Mouse (Mus musculus) cerebellum, adult (tissue): ENCODE data around the gene Stxbp5l.
"Not testable (repeated sequence)": the region's sequence is repeated elsewhere in the genome, so short reads cannot be mapped to it uniquely, and the experiment has no call there.

Experiments used
- ATAC-seq: cut with Nextera tagmentation; 2 replicates; pipeline ENCODE4 v1.9.2; 2017; ENCODE audit warnings: mild to moderate bottlenecking, moderate library complexity, mixed read lengths; ENCODE audit not compliant: insufficient number of reproducible peaks, low FRiP score, low TSS enrichment

The Stxbp5l gene

DNA sequence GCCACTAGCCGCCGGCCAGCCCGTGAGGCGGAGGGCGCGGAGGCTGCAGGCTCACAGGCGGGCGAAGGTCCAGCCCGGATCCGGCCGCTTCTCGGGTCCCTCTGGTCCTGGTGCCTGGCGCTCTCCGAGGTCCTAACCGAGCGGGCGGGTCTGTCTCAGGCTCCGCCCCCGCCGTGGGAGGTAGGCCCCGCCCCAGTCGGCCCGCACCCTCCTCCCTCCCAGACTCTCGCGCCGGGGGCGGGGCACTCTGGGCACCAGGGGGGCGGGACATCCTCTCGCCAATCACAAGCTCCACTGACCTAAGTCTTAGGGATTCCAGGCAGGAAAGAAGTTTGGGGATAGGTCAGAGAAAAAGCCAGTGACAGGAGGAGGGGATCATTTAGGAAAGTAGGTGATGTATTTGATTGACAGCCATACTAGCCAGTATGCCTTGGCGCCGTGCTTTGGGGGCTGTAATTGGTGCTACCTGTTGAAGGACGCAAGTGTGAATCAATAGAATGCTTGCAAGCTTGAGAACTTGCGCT is at the start of gene Stxbp5l:
Gene Stxbp5l (minus strand): TSS at position 142 of the 524 bp plus-strand sequence.
- ATAC-seq = peak; percentile 98

- ATAC-seq = peak; percentile 86
Observed at GRCm38 (mm10) chr16:37433418-37434204, 48.8 kb upstream of the Stxbp5l start.

DNA sequence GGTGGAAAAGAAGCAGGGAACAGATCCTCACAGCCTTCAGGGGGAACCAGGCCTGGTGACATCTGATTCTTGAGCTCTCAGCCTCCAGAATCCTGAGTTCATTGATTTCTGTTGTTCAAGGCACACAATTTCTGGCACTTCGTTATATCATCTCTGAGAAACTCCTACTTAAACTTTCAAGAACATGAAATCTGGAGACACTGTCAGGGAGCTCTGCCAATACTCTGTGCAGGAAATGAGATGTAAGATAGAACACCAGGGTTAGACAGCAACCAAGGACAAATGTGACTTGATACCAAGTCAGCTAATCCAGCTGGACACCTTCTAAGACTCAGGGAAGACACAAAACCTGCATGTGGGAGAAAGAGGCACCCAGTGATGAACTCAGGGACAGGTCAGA is 40.7 kb upstream of the Stxbp5l start:
- no peak for ATAC-seq

- peak; percentile 61; the same call in 1 of the 2 replicates for ATAC-seq
Observed at GRCm38 (mm10) chr16:37422874-37423273, 38.1 kb upstream of the Stxbp5l start.

- no peak for ATAC-seq
Observed at GRCm38 (mm10) chr16:37421851-37422250, 37.1 kb upstream of the Stxbp5l start.

DNA sequence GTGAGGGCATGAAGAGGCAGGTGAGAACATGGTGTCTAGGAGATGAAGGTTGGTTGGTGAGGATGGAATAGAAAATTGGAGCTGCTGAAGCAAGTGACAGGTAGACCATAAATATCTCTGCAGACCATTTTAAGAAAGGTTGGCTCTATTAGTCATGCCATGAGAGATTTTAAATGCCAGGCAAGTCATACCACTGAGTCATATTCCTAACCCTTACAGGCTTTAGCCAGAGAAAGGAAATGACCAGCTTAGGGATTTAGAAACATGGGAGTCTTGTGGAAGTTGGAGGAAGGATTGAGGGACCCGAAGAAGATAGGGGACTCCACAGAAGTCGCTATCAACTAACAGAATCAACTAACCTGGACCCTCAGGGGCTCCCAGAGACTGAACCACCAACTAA is 35.8 kb upstream of the Stxbp5l start:
- no peak for ATAC-seq

DNA sequence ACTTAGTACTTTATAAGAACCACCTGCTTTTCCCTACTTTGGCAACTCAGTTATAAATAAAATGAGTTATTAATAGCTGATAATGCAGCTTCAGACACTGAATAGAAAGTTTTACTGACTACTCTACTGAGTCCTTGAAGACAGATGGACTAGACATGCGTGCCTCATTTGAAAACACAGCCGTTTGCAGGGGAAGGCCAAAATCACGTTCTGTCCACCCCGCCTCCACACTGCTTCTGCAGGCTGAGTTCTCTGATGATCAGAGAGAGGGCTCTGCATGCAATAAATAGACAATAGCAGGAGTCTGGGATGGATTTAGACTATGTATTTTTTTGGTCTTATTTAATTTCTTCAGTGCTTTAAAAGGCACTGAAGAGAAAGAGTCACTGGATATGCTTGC is 20.8 kb upstream of the Stxbp5l start:
- no peak for ATAC-seq

DNA sequence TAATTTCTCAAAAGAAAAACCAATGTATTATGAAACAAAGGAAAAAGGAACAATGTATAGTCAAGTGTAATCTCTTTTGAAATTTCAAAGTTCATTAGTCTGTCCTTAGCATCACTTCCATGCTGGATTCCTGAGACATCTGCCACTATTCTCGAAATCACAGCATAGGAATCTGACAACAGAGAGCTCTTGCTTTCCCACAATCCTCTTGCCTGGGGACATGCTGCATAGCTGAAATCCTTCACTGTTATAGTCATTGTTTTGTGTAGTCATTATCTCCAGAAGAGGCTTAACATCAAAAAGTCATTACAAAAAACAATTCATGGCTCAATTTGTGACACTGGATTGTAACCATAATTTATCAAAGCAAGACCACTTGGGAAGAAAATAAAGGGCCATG is 20.2 kb upstream of the Stxbp5l start:
- no peak for ATAC-seq

GRCm38 (mm10) chr16:37389964-37390363 is 5.2 kb upstream of the Stxbp5l start:
- ATAC-seq = no peak

DNA sequence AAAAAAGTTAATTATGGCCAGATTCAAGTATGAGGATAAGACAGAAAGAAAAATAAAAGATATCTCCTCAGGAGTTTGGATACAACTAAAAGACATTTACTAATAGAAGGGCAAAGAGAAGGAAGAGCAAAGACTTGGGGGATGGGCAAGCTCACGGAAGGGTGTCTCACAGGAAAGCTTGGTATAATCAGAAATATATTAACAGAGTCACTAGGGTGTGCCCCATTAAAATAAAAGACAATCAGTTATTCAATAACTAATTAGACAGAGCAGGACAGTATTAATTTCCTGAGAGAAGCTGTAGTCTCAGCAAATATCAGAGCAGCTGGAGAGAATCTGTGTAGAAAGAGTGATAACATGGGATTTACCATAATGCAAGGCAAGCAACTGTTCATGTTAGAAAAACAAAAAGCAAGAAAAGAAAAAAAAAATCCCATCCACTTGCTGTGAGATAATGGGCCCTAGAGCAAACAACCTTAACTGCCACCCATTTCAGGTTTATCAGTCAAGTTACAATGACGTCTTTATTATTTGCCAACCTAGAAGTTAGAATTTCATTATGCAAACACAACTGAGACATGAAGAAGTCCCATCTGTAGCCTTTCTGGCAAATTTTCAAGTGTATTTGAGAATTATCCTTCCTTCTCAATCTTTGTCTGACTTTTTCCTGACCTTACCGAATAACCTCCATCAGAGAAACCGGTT is 4.6 kb upstream of the Stxbp5l start:
- ATAC-seq = no peak

- peak; percentile 71 for ATAC-seq
Observed at GRCm38 (mm10) chr16:37384369-37384768, 393 bp downstream of the Stxbp5l start.

DNA sequence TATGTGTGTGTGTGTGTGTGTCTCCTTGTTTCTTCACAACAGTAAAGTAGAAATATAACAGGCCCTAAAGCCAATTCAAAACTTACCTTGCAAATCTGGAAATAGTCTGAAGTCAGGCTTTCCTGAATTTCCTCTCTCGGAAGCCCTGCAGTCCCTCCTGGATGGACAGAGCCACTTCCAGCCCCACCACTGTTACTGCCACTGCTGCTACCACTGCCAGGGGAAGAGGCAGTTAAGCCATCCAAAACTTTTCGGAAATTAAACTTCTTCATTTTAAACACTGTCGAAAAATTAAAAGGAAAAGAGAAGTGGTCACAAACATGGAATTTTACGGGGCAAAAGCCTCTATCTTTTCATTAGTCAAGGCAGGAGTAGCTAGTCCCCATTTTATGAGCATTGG is 1.3 kb downstream of the Stxbp5l start:
- ATAC-seq = no peak

GRCm38 (mm10) chr16:37372716-37373115 is 12.0 kb downstream of the Stxbp5l start:
- no peak; the same call in 1 of the 2 replicates for ATAC-seq

GRCm38 (mm10) chr16:37367426-37367825 is 17.3 kb downstream of the Stxbp5l start:
- no peak for ATAC-seq

DNA sequence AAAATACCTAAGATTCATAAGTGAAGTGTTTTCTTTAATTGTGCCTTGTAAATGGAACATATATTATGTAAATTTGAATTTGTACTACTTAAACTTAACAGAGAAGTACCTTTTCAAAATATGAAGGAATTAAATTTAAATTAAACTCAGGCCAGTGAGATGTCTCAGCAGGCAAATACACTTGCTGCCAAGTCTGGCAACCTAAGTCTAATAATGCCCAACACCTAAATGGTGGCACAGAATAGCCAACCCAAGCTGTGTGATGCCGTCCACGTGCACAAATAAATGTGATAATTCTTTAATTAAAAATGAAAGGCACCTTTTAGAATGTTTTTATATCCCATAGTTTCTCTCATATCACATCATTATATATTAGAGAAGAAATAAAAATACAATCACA is 20.8 kb downstream of the Stxbp5l start:
- ATAC-seq = no peak

GRCm38 (mm10) chr16:37355621-37356020 is 29.1 kb downstream of the Stxbp5l start:
- peak; percentile 58; the same call in 1 of the 2 replicates for ATAC-seq

DNA sequence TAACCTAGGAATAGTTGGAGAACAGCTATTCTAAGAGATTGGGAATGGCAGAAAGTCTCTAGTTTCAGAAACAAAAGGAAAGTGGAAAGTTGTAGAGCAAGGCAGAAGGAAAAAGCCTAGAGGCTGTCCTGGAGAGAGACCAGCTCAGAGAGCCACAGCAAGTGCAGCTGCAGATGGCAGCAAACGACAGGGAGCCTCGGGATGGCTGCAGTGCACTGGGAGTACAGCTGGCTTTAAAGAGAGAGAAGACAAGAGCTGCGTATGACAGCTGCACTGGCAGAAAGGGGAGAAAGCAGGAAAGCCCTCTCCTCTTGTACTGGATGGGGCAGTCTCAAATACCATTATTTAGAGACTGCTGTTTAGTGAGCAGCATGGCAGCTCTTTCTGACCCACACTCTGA is 37.7 kb downstream of the Stxbp5l start:
- ATAC-seq = no peak

DNA sequence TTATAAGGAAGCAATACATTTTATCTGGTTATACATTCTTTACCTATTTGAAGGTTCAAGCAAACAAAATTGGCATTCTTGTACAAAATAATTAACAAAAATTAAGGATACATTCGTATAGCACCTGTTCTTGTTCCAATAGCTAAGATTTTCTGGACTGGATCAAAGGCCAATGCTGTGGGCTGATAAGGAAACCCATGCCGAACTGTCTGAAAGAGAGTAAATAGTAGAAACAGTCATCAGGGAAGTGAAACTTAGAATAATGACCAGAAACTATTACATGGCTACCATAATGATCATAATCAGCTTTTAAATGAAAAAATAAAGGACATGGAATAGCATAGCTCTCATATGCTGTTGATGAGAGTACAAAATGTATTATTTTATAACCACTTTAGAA is 39.8 kb downstream of the Stxbp5l start:
- ATAC-seq = no peak

GRCm38 (mm10) chr16:37341446-37341845 is 43.3 kb downstream of the Stxbp5l start:
- ATAC-seq = not testable (repeated sequence)

- peak; percentile 70; the same call in 1 of the 2 replicates for ATAC-seq
Observed at GRCm38 (mm10) chr16:37338177-37338576, 46.6 kb downstream of the Stxbp5l start.

DNA sequence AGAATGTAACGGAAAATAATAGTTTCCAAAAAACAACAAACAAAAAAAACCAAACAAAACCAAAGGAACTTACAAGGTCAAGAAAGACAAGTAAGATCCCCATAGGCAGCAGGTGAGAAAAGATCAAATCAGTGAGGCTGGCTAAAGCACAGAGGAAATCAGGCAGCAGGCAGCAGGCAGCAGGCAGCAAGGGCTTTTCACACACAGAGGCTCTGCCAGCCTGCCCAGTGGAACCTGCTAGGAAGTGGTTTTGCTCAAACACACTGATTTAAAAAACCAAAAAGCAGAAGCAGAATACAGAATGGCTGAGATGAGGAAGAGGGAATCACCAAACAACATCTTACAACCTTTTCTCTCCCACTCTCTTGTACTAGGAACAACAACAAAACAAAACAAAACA is 47.2 kb downstream of the Stxbp5l start:
- ATAC-seq = peak; percentile 56; the same call in 1 of the 2 replicates
